Mouse (Mus musculus): ENCODE data around the gene Aunip. TPM values are rescaled to one million over a fixed set of nuclear protein-coding genes. Genes with fewer than 3 reads are reported as not detected.

Aunip gene
- polyA plus RNA-seq, 1 experiment from 2014 or later = 18.0 TPM

DNA sequence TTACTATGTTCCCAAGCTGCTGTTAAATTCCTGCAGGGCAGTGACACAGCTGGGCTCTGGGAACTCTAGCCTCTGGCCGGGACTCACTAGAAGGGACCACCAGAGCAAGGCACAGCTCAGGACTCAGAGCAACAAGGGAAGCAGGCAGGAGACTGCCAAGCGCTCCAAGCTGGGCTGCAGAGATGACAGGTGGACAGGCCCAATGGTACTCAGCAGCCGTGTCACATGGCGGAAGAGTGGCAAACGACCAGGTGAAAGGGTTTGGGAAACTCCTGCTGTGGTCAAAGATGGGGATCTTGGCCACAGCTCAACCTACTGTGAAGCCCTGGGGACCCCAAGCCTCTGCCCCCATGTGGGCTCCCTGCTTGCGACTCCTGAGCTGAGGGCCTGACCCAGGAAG, 53.3 kb downstream of the Aunip start:
- H3K27ac ChIP-seq = no peak overlapping the region
- no peak for ATAC-seq
- no peaks in the 10 kb centered on the region; the same call in 1 of the 2 replicates for H3K4me1 ChIP-seq (replicated peaks)
- no peak overlapping the region for H3K9ac ChIP-seq
- no peak overlapping the region for H3K4me3 ChIP-seq (replicated peaks)
- H3K4me2 ChIP-seq (replicated peaks) = no peak overlapping the region
- no peaks in the 10 kb centered on the region for H3K36me3 ChIP-seq
- no peaks in the 10 kb centered on the region for H3K9me3 ChIP-seq
- 82% methylated on average over 6 of the region's 6 CpGs for WGBS
- H3K27me3 ChIP-seq (replicated peaks) = no peaks in the 10 kb centered on the region

DNA sequence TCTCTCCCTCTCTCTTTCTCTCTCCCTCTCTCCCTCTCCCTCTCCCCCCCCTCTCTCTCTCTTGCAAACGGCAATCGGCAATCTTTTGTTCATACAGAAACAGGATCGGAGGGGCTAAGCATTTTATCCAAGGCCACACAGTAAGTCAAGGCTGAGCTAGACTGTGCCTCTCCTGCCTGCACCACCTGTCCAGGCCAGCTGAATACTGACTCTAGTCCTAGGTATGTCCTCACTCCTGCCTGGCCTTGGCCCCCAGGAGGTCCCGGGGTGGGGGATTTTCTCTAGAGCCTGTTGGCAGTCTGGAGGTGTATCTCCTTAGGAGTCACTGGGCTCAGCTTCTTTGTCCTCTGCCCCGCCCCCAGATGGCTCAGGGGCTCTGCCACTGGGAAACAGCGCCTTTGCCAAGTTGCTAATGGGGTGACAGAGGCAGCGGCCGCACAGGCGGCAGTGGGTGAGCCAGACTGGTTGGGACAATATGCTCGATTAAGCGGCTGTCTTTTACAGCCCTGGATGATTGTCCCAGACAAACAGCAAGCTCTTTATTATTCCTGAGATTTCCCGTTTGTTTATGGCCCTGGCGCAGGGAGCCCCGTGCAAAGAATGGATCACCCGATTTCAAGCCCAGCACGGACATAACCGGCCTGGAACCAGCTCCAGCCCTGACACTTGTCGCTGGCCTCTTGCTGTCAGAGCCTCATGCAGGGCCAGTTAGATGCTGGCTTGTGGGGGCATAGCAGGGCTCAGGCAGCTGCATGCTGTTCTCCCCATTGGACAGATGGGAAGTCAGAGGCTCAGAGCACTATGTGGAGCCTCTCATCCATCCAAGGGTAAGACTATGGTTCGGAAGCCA, 56.8 kb downstream of the Aunip start:
- peak; percentile 41; the same call in 1 of the 2 replicates for ATAC-seq
- Histone ChIP-seq H3K4me1 (replicated peaks) (no peaks in the 10 kb centered on the region; the same call in 1 of the 2 replicates), H3K36me3 (no peaks in the 10 kb centered on the region), H3K27me3 (replicated peaks) (no peaks in the 10 kb centered on the region), H3K4me3 (replicated peaks) (no peak overlapping the region), H3K27ac (no peak overlapping the region), H3K9me3 (no peaks in the 10 kb centered on the region), H3K9ac (no peak overlapping the region), H3K4me2 (replicated peaks) (0 out of 2 replicates have a peak overlapping the region, but pooled peaks have one; percentile 11)
- 32% methylated on average over 19 of the region's 19 CpGs for WGBS

DNA sequence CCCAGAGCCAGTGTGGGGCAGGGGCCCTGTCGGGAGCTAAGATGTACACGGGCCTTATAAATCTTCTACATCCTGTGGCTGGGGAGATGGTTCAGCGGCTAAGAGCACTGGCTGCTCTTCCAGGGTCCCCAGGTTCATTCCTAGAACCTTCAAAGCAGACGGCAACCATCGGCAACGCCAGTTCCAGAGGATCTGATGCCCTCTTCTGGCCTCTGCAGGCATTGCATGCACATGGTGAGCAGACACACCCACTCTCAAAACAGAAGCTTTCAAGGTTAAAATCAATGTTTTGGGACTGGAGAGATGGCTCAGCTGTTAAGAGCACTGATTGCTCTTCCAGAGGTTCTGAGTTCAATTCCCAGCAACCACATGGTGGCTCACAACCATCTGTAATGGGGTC, 58.4 kb downstream of the Aunip start:
- no peak for ATAC-seq
- Histone ChIP-seq H3K9ac (no peak overlapping the region), H3K27ac (no peak overlapping the region), H3K9me3 (no peaks in the 10 kb centered on the region), H3K4me3 (replicated peaks) (no peak overlapping the region), H3K4me1 (replicated peaks) (no peaks in the 10 kb centered on the region; the same call in 1 of the 2 replicates), H3K4me2 (replicated peaks) (no peak overlapping the region), H3K36me3 (no peaks in the 10 kb centered on the region), H3K27me3 (replicated peaks) (no peaks in the 10 kb centered on the region)
- 80% methylated on average over 6 of the region's 6 CpGs for WGBS

DNA sequence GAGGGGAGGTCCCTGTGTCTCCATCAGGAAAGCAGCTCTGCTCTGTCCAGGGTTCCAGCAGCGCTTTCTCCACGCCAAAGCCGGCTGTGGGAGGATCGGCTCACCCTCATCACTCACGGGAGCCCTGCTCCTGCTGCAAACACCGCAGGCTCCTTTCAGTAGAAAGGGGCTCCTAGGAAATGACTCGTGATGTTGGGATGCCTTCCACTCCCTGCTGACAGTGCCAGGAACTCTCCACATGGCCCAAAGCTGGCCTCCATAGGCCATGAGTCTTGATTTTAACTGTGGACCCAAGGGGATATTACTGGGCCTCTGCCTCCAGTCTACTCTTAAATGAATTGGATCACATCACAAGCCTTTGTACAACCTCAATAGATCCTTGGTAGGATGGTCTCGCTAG, 59.0 kb downstream of the Aunip start:
- no peak overlapping the region for H3K9ac ChIP-seq
- H3K4me1 ChIP-seq (replicated peaks) = no peaks in the 10 kb centered on the region; the same call in 1 of the 2 replicates
- H3K27me3 ChIP-seq (replicated peaks) = no peaks in the 10 kb centered on the region
- no peak overlapping the region for H3K4me3 ChIP-seq (replicated peaks)
- 76% methylated on average over 8 of the region's 8 CpGs for WGBS
- no peaks in the 10 kb centered on the region for H3K36me3 ChIP-seq
- no peaks in the 10 kb centered on the region for H3K9me3 ChIP-seq
- no peak overlapping the region for H3K4me2 ChIP-seq (replicated peaks)
- no peak for ATAC-seq
- no peak overlapping the region for H3K27ac ChIP-seq

GRCm38 (mm10) chr4:134570704-134571451, 60.1 kb downstream of the Aunip start:
- H3K4me1 ChIP-seq (replicated peaks) = no peaks in the 10 kb centered on the region; the same call in 1 of the 2 replicates
- no peak overlapping the region for H3K4me2 ChIP-seq (replicated peaks)
- no peaks in the 10 kb centered on the region for H3K9me3 ChIP-seq
- H3K9ac ChIP-seq = no peak overlapping the region
- no peak overlapping the region for H3K4me3 ChIP-seq (replicated peaks)
- ATAC-seq = no peak
- WGBS = 78% methylated on average over 14 of the region's 14 CpGs
- no peak overlapping the region for H3K27ac ChIP-seq
- H3K36me3 ChIP-seq = no peaks in the 10 kb centered on the region
- H3K27me3 ChIP-seq (replicated peaks) = no peaks in the 10 kb centered on the region

- 69% methylated on average over 24 of the region's 24 CpGs for WGBS
- no peak overlapping the region for H3K9ac ChIP-seq
- H3K4me3 ChIP-seq (replicated peaks) = no peak overlapping the region
- no peaks in the 10 kb centered on the region for H3K36me3 ChIP-seq
- H3K4me1 ChIP-seq (replicated peaks) = no peaks in the 10 kb centered on the region; the same call in 1 of the 2 replicates
- H3K27me3 ChIP-seq (replicated peaks) = no peaks in the 10 kb centered on the region
- H3K9me3 ChIP-seq = no peaks in the 10 kb centered on the region
- ATAC-seq = no peak
- no peak overlapping the region for H3K27ac ChIP-seq
- no peak overlapping the region for H3K4me2 ChIP-seq (replicated peaks)
Observed at GRCm38 (mm10) chr4:134572449-134573300, 61.9 kb downstream of the Aunip start.

Other genes starting within 250 kb of the Aunip start
- 15.7 and 17.9 TPM in 2 replicates for gene Pdik1l, start 223.1 kb upstream of the Aunip start, polyA plus RNA-seq (2015; fragmentation: Nextera tagmentation; extraction: Ambion mirVana)
- 0.68 and 1.0 TPM in 2 replicates for gene Trim63, start 195.9 kb upstream of the Aunip start, polyA plus RNA-seq (2015; fragmentation: Nextera tagmentation; extraction: Ambion mirVana)
- gene Slc30a2, start 167.8 kb upstream of the Aunip start, polyA plus RNA-seq (2015; fragmentation: Nextera tagmentation; extraction: Ambion mirVana) = 4.4 and 4.5 TPM in 2 replicates
- gene Extl1, start 127.1 kb upstream of the Aunip start, polyA plus RNA-seq (2015; fragmentation: Nextera tagmentation; extraction: Ambion mirVana) = 1.4 and 1.5 TPM in 2 replicates
- 42.4 and 42.6 TPM in 2 replicates for gene Pafah2, start 114.7 kb upstream of the Aunip start, polyA plus RNA-seq (2015; fragmentation: Nextera tagmentation; extraction: Ambion mirVana)
- gene Stmn1, start 42.7 kb upstream of the Aunip start, polyA plus RNA-seq (2015; fragmentation: Nextera tagmentation; extraction: Ambion mirVana) = 1,243 and 1,415 TPM in 2 replicates
- 11.5 TPM in 2 replicates for gene Paqr7, start 14.3 kb upstream of the Aunip start, polyA plus RNA-seq (2015; fragmentation: Nextera tagmentation; extraction: Ambion mirVana)
- gene Mtfr1l, start 24.4 kb downstream of the Aunip start, polyA plus RNA-seq (2015; fragmentation: Nextera tagmentation; extraction: Ambion mirVana) = 88.3 and 96.4 TPM in 2 replicates
- gene Selenon, start 41.2 kb downstream of the Aunip start, polyA plus RNA-seq (2015; fragmentation: Nextera tagmentation; extraction: Ambion mirVana) = 15.3 and 25.1 TPM in 2 replicates
- 3.0 TPM in 2 replicates for gene Man1c1, start 193.3 kb downstream of the Aunip start, polyA plus RNA-seq (2015; fragmentation: Nextera tagmentation; extraction: Ambion mirVana)

Data from intestine, embryonic 15.5 days (tissue).